Mouse (Mus musculus): ENCODE data around the gene Arhgap36. TPM values are rescaled to one million over a fixed set of nuclear protein-coding genes. Genes with fewer than 3 reads are reported as not detected.

Arhgap36 gene
- 1 to 10 TPM; 2.3 to 8.7 TPM for total RNA-seq (2021)
- long read RNA-seq, experiment 1, partial matches to known transcripts: 1 of 2 reads
- long read RNA-seq, experiment 1, other reads (novel, unspliced or antisense): 1 of 2 reads
- long read RNA-seq, experiment 2, partial matches to known transcripts: 0 of 3 reads
- long read RNA-seq, experiment 2, other reads (novel, unspliced or antisense): 0 of 3 reads

- no peak for DNase-seq
Observed at GRCm38 (mm10) chrX:49463442-49463970, at the start of gene Arhgap36. Gene Arhgap36, plus strand, starts transcription at chrX:49463945.

DNA sequence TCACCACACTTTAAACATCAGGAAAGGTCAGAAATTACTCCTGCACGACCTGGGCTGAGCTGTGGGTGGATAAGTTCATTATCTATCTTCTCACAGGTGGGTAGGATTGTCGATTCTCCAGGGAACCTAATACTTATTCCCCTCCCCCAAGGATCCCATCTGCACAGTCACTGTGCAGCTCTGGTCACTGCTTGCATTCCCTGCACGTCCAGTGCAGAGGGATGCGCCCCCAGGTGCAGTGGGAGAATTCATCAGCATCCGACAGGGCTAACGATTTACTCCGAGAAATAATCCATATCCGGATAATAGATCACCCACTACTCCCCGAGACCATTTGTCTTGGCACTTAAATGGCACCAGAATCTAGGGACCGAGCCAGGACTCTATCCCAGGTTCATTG lies 6.0 kb upstream of the Arhgap36 start:
- DNase-seq: no peak

DNA sequence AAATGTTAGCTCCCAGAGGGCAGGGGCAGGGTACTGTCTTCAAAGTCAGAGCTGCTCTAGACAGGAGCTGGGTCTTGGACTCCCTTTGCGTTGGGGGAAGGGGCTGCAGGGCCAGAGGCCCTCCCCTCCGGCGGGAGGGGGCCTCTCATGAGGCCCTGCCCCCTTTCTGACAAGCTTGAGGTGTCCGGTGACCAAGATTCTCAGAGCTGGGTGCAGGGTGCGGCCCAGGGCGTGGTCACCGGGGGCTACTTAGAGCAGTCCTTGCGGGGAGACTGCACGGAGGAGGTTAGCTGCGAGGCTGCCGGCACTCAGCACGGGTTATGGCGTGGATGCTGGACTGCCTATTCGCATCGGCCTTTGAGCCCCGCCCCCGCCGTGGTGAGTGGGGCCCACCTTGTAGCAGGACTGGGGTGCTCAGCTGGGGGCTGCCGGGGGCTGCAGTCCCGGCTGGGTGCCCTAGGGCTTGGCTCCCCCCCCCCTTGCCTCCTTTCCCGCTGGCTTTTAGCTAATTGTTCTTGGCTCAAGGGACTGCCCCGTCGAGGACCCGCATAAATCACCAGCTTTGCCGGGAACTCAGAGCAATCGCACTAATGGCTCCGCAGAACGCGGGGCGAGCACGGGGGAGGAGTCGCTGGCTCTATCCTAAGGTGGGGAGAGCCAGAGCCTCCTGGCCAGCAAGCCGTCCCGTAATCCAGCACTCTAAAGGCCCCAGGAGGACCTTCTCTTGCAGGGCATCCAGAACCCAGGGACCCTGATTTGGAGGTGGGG lies 6.7 kb downstream of the Arhgap36 start:
- peak; percentile 5 for DNase-seq

DNA sequence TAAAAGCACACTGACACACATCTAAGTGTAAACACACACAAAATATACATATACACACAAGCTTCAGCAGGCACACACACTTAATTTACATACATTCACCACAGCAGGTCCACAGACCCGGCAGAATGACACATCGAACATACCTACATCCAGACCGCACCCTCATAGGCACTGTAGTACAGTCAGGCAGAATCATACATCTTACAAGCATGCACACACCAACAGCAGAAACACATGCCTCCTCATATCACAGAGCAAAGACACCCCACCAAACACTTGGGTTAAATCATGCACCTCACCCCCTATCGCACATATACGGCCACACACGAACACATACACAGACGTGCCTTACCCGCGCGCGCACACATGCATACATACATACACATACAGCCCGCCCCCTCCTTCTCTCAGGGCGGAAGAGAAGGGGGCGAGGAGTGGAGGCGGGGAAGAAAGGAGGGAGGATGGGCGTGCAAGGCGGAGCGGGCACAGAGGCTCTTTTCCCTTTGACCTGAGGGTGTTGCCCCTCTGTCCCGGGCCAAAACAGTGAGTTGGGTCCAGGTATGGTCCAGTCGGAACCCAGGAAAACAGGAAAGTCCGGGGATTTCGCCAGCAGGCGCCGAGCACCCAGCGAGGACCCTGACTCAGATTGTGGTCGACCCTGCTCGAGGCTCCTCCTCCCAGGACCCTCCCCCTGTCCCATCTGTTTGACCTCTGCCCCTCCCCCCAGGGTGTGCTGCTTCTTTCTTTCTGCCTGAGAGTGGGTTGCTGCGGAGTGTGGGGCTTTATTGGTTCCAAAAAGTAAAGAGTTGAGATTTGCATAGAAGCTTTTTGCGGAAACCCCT lies 16.4 kb downstream of the Arhgap36 start:
- no peak for DNase-seq

DNA sequence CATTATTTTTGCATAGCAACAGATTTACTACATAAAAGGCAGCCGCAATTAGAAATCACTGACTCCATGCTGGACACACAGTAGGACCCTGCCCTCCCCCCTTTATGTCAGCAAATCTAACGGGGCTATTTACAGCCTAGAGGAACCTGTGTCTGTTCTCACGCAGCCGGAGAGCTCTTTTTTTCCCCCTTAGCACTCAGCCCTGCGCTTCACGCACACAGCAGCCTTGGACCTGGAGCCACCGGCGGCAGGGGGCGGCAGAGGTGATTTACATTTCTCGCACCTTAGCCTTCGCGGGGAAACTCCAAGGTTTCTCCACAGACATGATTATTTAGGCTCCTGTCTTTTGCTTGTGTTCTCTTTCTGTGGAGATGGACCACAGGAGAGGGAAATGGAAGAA lies 17.1 kb downstream of the Arhgap36 start:
- DNase-seq: no peak

GRCm38 (mm10) chrX:49489141-49489540 lies 25.4 kb downstream of the Arhgap36 start:
- DNase-seq: no peak

GRCm38 (mm10) chrX:49493739-49494449 lies 30.1 kb downstream of the Arhgap36 start:
- DNase-seq: no peak

Other genes starting within 250 kb of the Arhgap36 start
- 10 to 100 TPM; 15.1 to 20.3 TPM for gene Enox2, start 175.7 kb upstream of the Arhgap36 start, total RNA-seq (2021)
- not detected for gene Olfr1320, start 208.4 kb downstream of the Arhgap36 start, total RNA-seq (2021)

Measured in adrenal gland, postnatal 10 days (tissue).